Mouse (Mus musculus) liver, embryonic 16.5 days (tissue): Measurements from ENCODE around the gene Fancf. TPM values are rescaled to one million over a fixed set of nuclear protein-coding genes. Genes with fewer than 3 reads are reported as not detected.

Experiments used
- ATAC-seq: fragments of 200-750 bp; cut with Nextera tagmentation; 2 replicates; pipeline ENCODE4 v1.8.0; 2017; ENCODE audit warnings: low read depth, mild to moderate bottlenecking, moderate number of reproducible peaks, moderate library complexity
- H3K27ac ChIP-seq: fragments of 300-500 bp; sonication (generic); 2 replicates; pipeline ENCODE4 v1.5.1; 2014; ENCODE audit warnings: mild to moderate bottlenecking, low read length
- H3K27me3 ChIP-seq: fragments of 300-500 bp; sonication (generic); 2 replicates; pipeline ENCODE4 v1.6.1; 2014; ENCODE audit warnings: low read depth, low read length, mixed read lengths; ENCODE audit not compliant: control insufficient read depth, insufficient read depth
- H3K36me3 ChIP-seq: fragments of 300-500 bp; sonication (generic); 2 replicates; pipeline ENCODE4 v1.6.1; 2014; ENCODE audit warnings: mild to moderate bottlenecking; ENCODE audit not compliant: control insufficient read depth, insufficient read depth
- H3K4me1 ChIP-seq: fragments of 300-500 bp; sonication (generic); 2 replicates; pipeline ENCODE4 v1.6.1; 2014; ENCODE audit warnings: low read depth, low read length, mixed read lengths; ENCODE audit not compliant: control insufficient read depth
- H3K4me2 ChIP-seq: fragments of 300-500 bp; sonication (generic); 2 replicates; pipeline ENCODE4 v1.6.1; 2014; ENCODE audit warnings: low read depth, low read length, mixed read lengths
- H3K4me3 ChIP-seq: fragments of 300-500 bp; sonication (generic); 2 replicates; pipeline ENCODE4 v1.5.1; 2014; ENCODE audit warnings: low read depth, mild to moderate bottlenecking, low read length
- H3K9ac ChIP-seq: fragments of 300-500 bp; sonication (generic); 2 replicates; pipeline ENCODE4 v1.6.1; 2014; ENCODE audit warnings: low read depth, low read length
- H3K9me3 ChIP-seq: fragments of 300-500 bp; sonication (generic); replicated peaks from 2 replicates; pipeline ENCODE4 v1.6.1; 2016; ENCODE audit warnings: low read length; ENCODE audit not compliant: control insufficient read depth
- WGBS: fragments of 180-500 bp; shearing (Covaris S2); extraction: QIAGEN DNeasy Blood & Tissue Kit; methylation state at CpG from one replicate; pipeline ENCODE4 v1.1.7; 2014; ENCODE audit not compliant: insufficient replicate concordance; 5-methylcytosine and 5-hydroxymethylcytosine counted together
- polyA plus RNA-seq: library from polyadenylated mRNA; unstranded; fragments of >200 nt; fragmentation: Nextera tagmentation; extraction: Ambion mirVana; gene quantifications from 2 replicates; pipeline ENCODE4 v1.2.1, GENCODE M21; 2015

Gene Fancf
- polyA plus RNA-seq, result 0.64 and 0.67 TPM in 2 replicates

GRCm38 (mm10) chr7:51862097-51862492 lies at the start of gene Fancf:
Gene Fancf (minus strand): TSS chr7:51862267.
- peaks cover 18% of the 10 kb centered on the region for H3K4me1 ChIP-seq
- H3K4me2 ChIP-seq, result peak within 1 kb of the TSS; percentile 94
- WGBS, result under 1% methylated on average over 42 of the region's 43 CpGs
- no peaks in the 10 kb centered on the region for H3K9me3 ChIP-seq
- peak; percentile 96 for ATAC-seq
- H3K36me3 ChIP-seq, result no peaks in the 10 kb centered on the region; the same call in 1 of the 2 replicates
- H3K4me3 ChIP-seq, result peak within 1 kb of the TSS; percentile 87
- peak within 1 kb of the TSS; percentile 84 for H3K9ac ChIP-seq
- peak within 1 kb of the TSS; percentile 91 for H3K27ac ChIP-seq
- H3K27me3 ChIP-seq, result no peaks in the 10 kb centered on the region

GRCm38 (mm10) chr7:51899066-51899465 lies 37.0 kb upstream of the Fancf start:
- no peaks in the 10 kb centered on the region for H3K9me3 ChIP-seq
- no peak overlapping the region for H3K27ac ChIP-seq
- H3K4me1 ChIP-seq, result no peaks in the 10 kb centered on the region
- no peak overlapping the region for H3K4me2 ChIP-seq
- WGBS, result 60% methylated on average over 6 of the region's 6 CpGs
- no peaks in the 10 kb centered on the region for H3K36me3 ChIP-seq
- no peak overlapping the region for H3K9ac ChIP-seq
- H3K4me3 ChIP-seq, result no peak overlapping the region
- no peak for ATAC-seq
- H3K27me3 ChIP-seq, result no peaks in the 10 kb centered on the region

GRCm38 (mm10) chr7:51894939-51895338 lies 32.9 kb upstream of the Fancf start:
- Histone ChIP-seq H3K27me3 (no peaks in the 10 kb centered on the region), H3K36me3 (no peaks in the 10 kb centered on the region), H3K4me3 (no peak overlapping the region), H3K9me3 (no peaks in the 10 kb centered on the region), H3K27ac (no peak overlapping the region), H3K4me2 (no peak overlapping the region), H3K9ac (no peak overlapping the region), H3K4me1 (no peaks in the 10 kb centered on the region)
- no peak for ATAC-seq
- WGBS, result 63% methylated on average over 2 of the region's 2 CpGs

- no peak overlapping the region for H3K4me3 ChIP-seq
- H3K27ac ChIP-seq, result no peak overlapping the region
- H3K9me3 ChIP-seq, result no peaks in the 10 kb centered on the region
- no peak for ATAC-seq
- H3K4me1 ChIP-seq, result no peaks in the 10 kb centered on the region
- WGBS, result 70% methylated on average over 4 of the region's 4 CpGs
- no peak overlapping the region for H3K4me2 ChIP-seq
- no peaks in the 10 kb centered on the region for H3K36me3 ChIP-seq
- no peak overlapping the region for H3K9ac ChIP-seq
- H3K27me3 ChIP-seq, result no peaks in the 10 kb centered on the region
These were observed 32.2 kb upstream of the Fancf start for GRCm38 (mm10) chr7:51894133-51894801.

GRCm38 (mm10) chr7:51893008-51893407 lies 30.9 kb upstream of the Fancf start:
- no peak overlapping the region for H3K9ac ChIP-seq
- no peak overlapping the region for H3K4me2 ChIP-seq
- no peak for ATAC-seq
- H3K36me3 ChIP-seq, result no peaks in the 10 kb centered on the region
- 56% methylated on average over 4 of the region's 4 CpGs for WGBS
- H3K9me3 ChIP-seq, result no peaks in the 10 kb centered on the region
- H3K4me1 ChIP-seq, result no peaks in the 10 kb centered on the region
- no peak overlapping the region for H3K4me3 ChIP-seq
- H3K27me3 ChIP-seq, result no peaks in the 10 kb centered on the region
- no peak overlapping the region for H3K27ac ChIP-seq

GRCm38 (mm10) chr7:51892224-51892965 lies 30.3 kb upstream of the Fancf start:
- H3K27ac ChIP-seq, result no peak overlapping the region
- H3K36me3 ChIP-seq, result no peaks in the 10 kb centered on the region
- no peaks in the 10 kb centered on the region for H3K9me3 ChIP-seq
- no peak overlapping the region for H3K9ac ChIP-seq
- H3K4me3 ChIP-seq, result no peak overlapping the region
- no peaks in the 10 kb centered on the region for H3K4me1 ChIP-seq
- WGBS, result 79% methylated on average over 1 of the region's 1 CpGs
- no peaks in the 10 kb centered on the region for H3K27me3 ChIP-seq
- no peak overlapping the region for H3K4me2 ChIP-seq
- no peak for ATAC-seq

GRCm38 (mm10) chr7:51889601-51890000 lies 27.5 kb upstream of the Fancf start:
- no peaks in the 10 kb centered on the region for H3K9me3 ChIP-seq
- no peak for ATAC-seq
- H3K36me3 ChIP-seq, result no peaks in the 10 kb centered on the region
- WGBS, result 65% methylated on average over 7 of the region's 7 CpGs
- H3K4me1 ChIP-seq, result no peaks in the 10 kb centered on the region
- no peak overlapping the region for H3K9ac ChIP-seq
- no peak overlapping the region for H3K4me2 ChIP-seq
- no peaks in the 10 kb centered on the region for H3K27me3 ChIP-seq
- H3K4me3 ChIP-seq, result no peak overlapping the region
- no peak overlapping the region for H3K27ac ChIP-seq

GRCm38 (mm10) chr7:51887678-51888567 lies 25.9 kb upstream of the Fancf start:
- no peaks in the 10 kb centered on the region for H3K4me1 ChIP-seq
- no peak overlapping the region for H3K9ac ChIP-seq
- H3K27ac ChIP-seq, result no peak overlapping the region

More at GRCm38 (mm10) chr7:51887678-51888567, 25.9 kb upstream of the Fancf start:
- Histone ChIP-seq H3K36me3 (no peaks in the 10 kb centered on the region), H3K4me2 (no peak overlapping the region), H3K9me3 (no peaks in the 10 kb centered on the region), H3K27me3 (no peaks in the 10 kb centered on the region), H3K4me3 (no peak overlapping the region)
- 64% methylated on average over 11 of the region's 11 CpGs for WGBS
- no peak for ATAC-seq
